Mouse (Mus musculus): ENCODE measurements around the gene Dop1b. TPM values are rescaled to one million over a fixed set of nuclear protein-coding genes. Genes with fewer than 3 reads are reported as not detected.
"Not testable (repeated sequence)": the region's sequence is repeated elsewhere in the genome, so short reads cannot be mapped to it uniquely, and the experiment has no call there.

Gene Dop1b
- polyA plus RNA-seq, 1 experiment from 2014 or later: 15.6 TPM

- WGBS: 54% methylated on average over 5 of the region's 5 CpGs
- no peak overlapping the region for H3K4me2 ChIP-seq (ENCODE audit: low read length)
- H3K4me1 ChIP-seq (replicated peaks; ENCODE audit: control insufficient read depth, insufficient read depth, low read length): peaks cover 13% of the 10 kb centered on the region
- H3K4me3 ChIP-seq (ENCODE audit: low read depth, low read length): no peak overlapping the region
- H3K9me3 ChIP-seq (ENCODE audit: control insufficient read depth, low read length): no peaks in the 10 kb centered on the region
- ATAC-seq (replicated peaks; ENCODE audit: low FRiP score, low TSS enrichment, low read depth): no peak
- no peak overlapping the region for H3K27ac ChIP-seq (ENCODE audit: low read depth)
- no peaks in the 10 kb centered on the region for H3K27me3 ChIP-seq (replicated peaks; ENCODE audit: control insufficient read depth, insufficient read depth, low read length)
- DNase-seq (ENCODE audit: low spot score): no peak
- H3K9ac ChIP-seq (ENCODE audit: low read length): no peak overlapping the region
- no peaks in the 10 kb centered on the region for H3K36me3 ChIP-seq (ENCODE audit: control insufficient read depth, insufficient read depth, low read length)
Measured at GRCm38 (mm10) chr16:93817371-93817770, 105.7 kb downstream of the Dop1b start.

- H3K4me2 ChIP-seq (ENCODE audit: low read length): peak overlapping the region; percentile 25
- peaks cover 13% of the 10 kb centered on the region for H3K4me1 ChIP-seq (replicated peaks; ENCODE audit: control insufficient read depth, insufficient read depth, low read length)
- peak overlapping the region; percentile 79 for H3K27ac ChIP-seq (ENCODE audit: low read depth)
- H3K27me3 ChIP-seq (replicated peaks; ENCODE audit: control insufficient read depth, insufficient read depth, low read length): no peaks in the 10 kb centered on the region
- H3K36me3 ChIP-seq (ENCODE audit: control insufficient read depth, insufficient read depth, low read length): no peaks in the 10 kb centered on the region
- WGBS: 13% methylated on average over 12 of the region's 12 CpGs
- H3K9ac ChIP-seq (ENCODE audit: low read length): peak overlapping the region; percentile 20; the same call in 1 of the 2 replicates
- 0 out of 2 replicates have a peak, but pooled peaks cover 5% of the 10 kb centered on the region for H3K9me3 ChIP-seq (ENCODE audit: control insufficient read depth, low read length)
- ATAC-seq (replicated peaks; ENCODE audit: low FRiP score, low TSS enrichment, low read depth) (peak; percentile 68; the same call in 1 of the 2 replicates), DNase-seq (ENCODE audit: low spot score) (peak; percentile 66)
- H3K4me3 ChIP-seq (ENCODE audit: low read depth, low read length): no peak overlapping the region
Measured at GRCm38 (mm10) chr16:93818691-93819324, 107.1 kb downstream of the Dop1b start.

- Histone ChIP-seq H3K4me3 (ENCODE audit: low read depth, low read length) (no peak overlapping the region), H3K27ac (ENCODE audit: low read depth) (peak overlapping the region; percentile 79), H3K27me3 (replicated peaks; ENCODE audit: control insufficient read depth, insufficient read depth, low read length) (no peaks in the 10 kb centered on the region), H3K9ac (ENCODE audit: low read length) (peak overlapping the region; percentile 20; the same call in 1 of the 2 replicates), H3K9me3 (ENCODE audit: control insufficient read depth, low read length) (0 out of 2 replicates have a peak, but pooled peaks cover 5% of the 10 kb centered on the region), H3K4me2 (ENCODE audit: low read length) (peak overlapping the region; percentile 25), H3K4me1 (replicated peaks; ENCODE audit: control insufficient read depth, insufficient read depth, low read length) (peaks cover 13% of the 10 kb centered on the region), H3K36me3 (ENCODE audit: control insufficient read depth, insufficient read depth, low read length) (no peaks in the 10 kb centered on the region)
- WGBS: 63% methylated on average over 4 of the region's 4 CpGs
- ATAC-seq (replicated peaks; ENCODE audit: low FRiP score, low TSS enrichment, low read depth): no peak
- no peak for DNase-seq (ENCODE audit: low spot score)
Measured at GRCm38 (mm10) chr16:93819325-93819696, 107.6 kb downstream of the Dop1b start.

GRCm38 (mm10) chr16:93820040-93820439, 108.3 kb downstream of the Dop1b start:
- H3K4me2 ChIP-seq (ENCODE audit: low read length): no peak overlapping the region
- 0 out of 2 replicates have a peak, but pooled peaks cover 5% of the 10 kb centered on the region for H3K9me3 ChIP-seq (ENCODE audit: control insufficient read depth, low read length)
- no peak for DNase-seq (ENCODE audit: low spot score)
- H3K27me3 ChIP-seq (replicated peaks; ENCODE audit: control insufficient read depth, insufficient read depth, low read length): no peaks in the 10 kb centered on the region
- H3K9ac ChIP-seq (ENCODE audit: low read length): no peak overlapping the region
- no peak overlapping the region for H3K27ac ChIP-seq (ENCODE audit: low read depth)
- no peaks in the 10 kb centered on the region for H3K36me3 ChIP-seq (ENCODE audit: control insufficient read depth, insufficient read depth, low read length)
- 90% methylated on average over 1 of the region's 1 CpGs for WGBS
- no peak for ATAC-seq (replicated peaks; ENCODE audit: low FRiP score, low TSS enrichment, low read depth)
- H3K4me3 ChIP-seq (ENCODE audit: low read depth, low read length): no peak overlapping the region
- peaks cover 13% of the 10 kb centered on the region for H3K4me1 ChIP-seq (replicated peaks; ENCODE audit: control insufficient read depth, insufficient read depth, low read length)

GRCm38 (mm10) chr16:93821706-93822105, 110.0 kb downstream of the Dop1b start:
- Histone ChIP-seq H3K36me3 (ENCODE audit: control insufficient read depth, insufficient read depth, low read length) (no peaks in the 10 kb centered on the region), H3K9me3 (ENCODE audit: control insufficient read depth, low read length) (0 out of 2 replicates have a peak, but pooled peaks cover 5% of the 10 kb centered on the region), H3K27me3 (replicated peaks; ENCODE audit: control insufficient read depth, insufficient read depth, low read length) (no peaks in the 10 kb centered on the region), H3K4me2 (ENCODE audit: low read length) (no peak overlapping the region), H3K4me3 (ENCODE audit: low read depth, low read length) (no peak overlapping the region), H3K27ac (ENCODE audit: low read depth) (no peak overlapping the region), H3K4me1 (replicated peaks; ENCODE audit: control insufficient read depth, insufficient read depth, low read length) (peaks cover 3% of the 10 kb centered on the region), H3K9ac (ENCODE audit: low read length) (no peak overlapping the region)
- 92% methylated on average over 3 of the region's 3 CpGs for WGBS
- ATAC-seq (replicated peaks; ENCODE audit: low FRiP score, low TSS enrichment, low read depth) (no peak), DNase-seq (ENCODE audit: low spot score) (no peak)

- H3K4me3 ChIP-seq (ENCODE audit: low read depth, low read length); ATAC-seq (replicated peaks; ENCODE audit: low FRiP score, low TSS enrichment, low read depth); H3K27ac ChIP-seq (ENCODE audit: low read depth); H3K36me3 ChIP-seq (ENCODE audit: control insufficient read depth, insufficient read depth, low read length); DNase-seq (ENCODE audit: low spot score); H3K9ac ChIP-seq (ENCODE audit: low read length); H3K4me2 ChIP-seq (ENCODE audit: low read length); H3K9me3 ChIP-seq (ENCODE audit: control insufficient read depth, low read length); H3K4me1 ChIP-seq (replicated peaks; ENCODE audit: control insufficient read depth, insufficient read depth, low read length); H3K27me3 ChIP-seq (replicated peaks; ENCODE audit: control insufficient read depth, insufficient read depth, low read length): not testable (repeated sequence)
- 71% methylated on average over 4 of the region's 8 CpGs for WGBS
Measured at GRCm38 (mm10) chr16:93822433-93823225, 110.9 kb downstream of the Dop1b start.

GRCm38 (mm10) chr16:93824799-93825198, 113.1 kb downstream of the Dop1b start:
- no peaks in the 10 kb centered on the region for H3K27me3 ChIP-seq (replicated peaks; ENCODE audit: control insufficient read depth, insufficient read depth, low read length)
- 0 out of 2 replicates have a peak, but pooled peaks cover 5% of the 10 kb centered on the region for H3K9me3 ChIP-seq (ENCODE audit: control insufficient read depth, low read length)
- no peaks in the 10 kb centered on the region for H3K4me1 ChIP-seq (replicated peaks; ENCODE audit: control insufficient read depth, insufficient read depth, low read length)
- H3K4me2 ChIP-seq (ENCODE audit: low read length): no peak overlapping the region
- no peaks in the 10 kb centered on the region for H3K36me3 ChIP-seq (ENCODE audit: control insufficient read depth, insufficient read depth, low read length)
- no peak for DNase-seq (ENCODE audit: low spot score)
- ATAC-seq (replicated peaks; ENCODE audit: low FRiP score, low TSS enrichment, low read depth): no peak
- H3K9ac ChIP-seq (ENCODE audit: low read length): no peak overlapping the region
- no peak overlapping the region for H3K4me3 ChIP-seq (ENCODE audit: low read depth, low read length)
- H3K27ac ChIP-seq (ENCODE audit: low read depth): no peak overlapping the region
- 83% methylated on average over 4 of the region's 4 CpGs for WGBS

GRCm38 (mm10) chr16:93825463-93825862, 113.8 kb downstream of the Dop1b start:
- no peak overlapping the region for H3K9ac ChIP-seq (ENCODE audit: low read length)
- H3K4me2 ChIP-seq (ENCODE audit: low read length): no peak overlapping the region
- no peak overlapping the region for H3K4me3 ChIP-seq (ENCODE audit: low read depth, low read length)
- 87% methylated on average over 4 of the region's 4 CpGs for WGBS
- no peaks in the 10 kb centered on the region for H3K36me3 ChIP-seq (ENCODE audit: control insufficient read depth, insufficient read depth, low read length)
- no peak overlapping the region for H3K27ac ChIP-seq (ENCODE audit: low read depth)
- no peak for DNase-seq (ENCODE audit: low spot score)
- no peak for ATAC-seq (replicated peaks; ENCODE audit: low FRiP score, low TSS enrichment, low read depth)
- H3K4me1 ChIP-seq (replicated peaks; ENCODE audit: control insufficient read depth, insufficient read depth, low read length): no peaks in the 10 kb centered on the region
- H3K9me3 ChIP-seq (ENCODE audit: control insufficient read depth, low read length): 0 out of 2 replicates have a peak, but pooled peaks cover 5% of the 10 kb centered on the region
- H3K27me3 ChIP-seq (replicated peaks; ENCODE audit: control insufficient read depth, insufficient read depth, low read length): no peaks in the 10 kb centered on the region
